Mouse (Mus musculus): ENCODE data around the gene Naaladl2. TPM values are rescaled to one million over a fixed set of nuclear protein-coding genes. Genes with fewer than 3 reads are reported as not detected.

Naaladl2 gene
- polyA plus RNA-seq, 1 experiment from 2014 or later = 0.99 TPM

DNA sequence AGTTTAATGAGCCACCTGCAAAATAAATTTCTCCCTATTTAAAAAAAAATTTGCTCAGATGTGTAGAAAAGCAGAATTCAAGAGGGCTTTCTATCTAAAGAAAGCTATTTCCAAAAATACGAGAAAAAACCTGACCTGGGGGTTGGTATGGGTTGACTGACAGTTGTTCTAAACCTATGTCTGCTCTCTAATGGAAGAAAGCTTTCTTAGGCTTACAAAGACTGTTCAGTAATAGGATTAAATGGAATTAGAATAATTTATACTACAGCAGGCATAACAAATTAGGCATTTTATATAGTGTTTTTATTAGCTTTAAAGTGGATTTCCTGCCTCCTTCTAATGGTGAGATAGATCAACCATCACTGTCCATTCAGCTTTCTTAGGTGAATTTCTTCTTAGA, 1236.4 kb downstream of the Naaladl2 start:
- ATAC-seq = no peak
- 83% methylated on average over 1 of the region's 1 CpGs for WGBS
- no peaks in the 10 kb centered on the region for H3K4me1 ChIP-seq (ENCODE audit: control insufficient read depth, insufficient read depth, low read depth, low read length)

DNA sequence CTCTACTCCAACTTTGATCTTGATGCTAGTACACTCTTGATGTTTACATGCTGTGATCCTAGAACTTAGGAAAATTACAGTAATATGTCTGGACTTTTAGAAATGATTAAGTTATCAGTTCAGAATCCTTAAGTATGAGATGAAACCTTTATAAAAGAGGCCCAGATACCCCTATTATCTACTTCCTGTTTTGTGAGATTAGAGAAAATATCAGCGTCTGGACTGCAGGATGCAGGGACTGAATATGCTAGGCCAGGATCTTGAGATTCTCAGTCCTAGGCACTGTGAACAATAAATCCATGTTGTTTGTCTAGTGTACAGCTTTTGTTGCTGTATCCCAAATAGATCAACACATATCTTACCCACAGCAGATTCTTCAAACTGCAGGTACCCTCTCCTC, 1278.4 kb downstream of the Naaladl2 start:
- Histone ChIP-seq H3K4me3 (ENCODE audit: low read length) (no peak overlapping the region), H3K4me2 (ENCODE audit: low read length) (no peak overlapping the region), H3K27ac (ENCODE audit: low read depth, low read length) (no peak overlapping the region), H3K9me3 (ENCODE audit: control insufficient read depth, low read length) (no peaks in the 10 kb centered on the region), H3K4me1 (ENCODE audit: control insufficient read depth, insufficient read depth, low read depth, low read length) (no peaks in the 10 kb centered on the region), H3K9ac (ENCODE audit: low read depth, low read length) (no peak overlapping the region), H3K27me3 (replicated peaks; ENCODE audit: control insufficient read depth, insufficient read depth, low read length) (no peaks in the 10 kb centered on the region), H3K36me3 (ENCODE audit: control insufficient read depth, insufficient read depth, low read length) (no peaks in the 10 kb centered on the region)
- ATAC-seq = no peak
- 100% methylated on average over 1 of the region's 1 CpGs for WGBS

More for the DNA sequence above, 1236.4 kb downstream of the Naaladl2 start:
- Histone ChIP-seq H3K27me3 (replicated peaks; ENCODE audit: control insufficient read depth, insufficient read depth, low read length) (no peaks in the 10 kb centered on the region), H3K4me3 (ENCODE audit: low read length) (no peak overlapping the region), H3K36me3 (ENCODE audit: control insufficient read depth, insufficient read depth, low read length) (no peaks in the 10 kb centered on the region), H3K4me2 (ENCODE audit: low read length) (no peak overlapping the region), H3K9ac (ENCODE audit: low read depth, low read length) (no peak overlapping the region), H3K9me3 (ENCODE audit: control insufficient read depth, low read length) (no peaks in the 10 kb centered on the region; the same call in 1 of the 2 replicates), H3K27ac (ENCODE audit: low read depth, low read length) (no peak overlapping the region)

DNA sequence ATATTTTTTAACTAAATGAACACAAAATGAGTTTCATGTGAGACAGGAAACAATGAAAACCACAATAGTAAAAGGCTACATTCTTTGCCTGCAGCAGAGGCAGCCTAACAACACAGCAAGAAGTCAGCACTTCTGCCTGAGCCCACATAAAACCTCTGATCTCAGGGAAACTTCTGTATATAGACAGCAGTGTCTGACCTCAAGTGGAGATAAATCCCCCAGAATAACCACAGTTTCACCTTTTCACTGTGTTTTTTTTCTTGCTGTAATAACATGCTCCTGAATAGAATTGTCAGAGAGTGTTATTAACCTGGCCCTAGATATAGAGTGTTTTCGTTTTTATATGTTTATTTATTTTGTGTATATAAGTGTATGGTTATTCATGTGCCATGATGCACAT, 1286.8 kb downstream of the Naaladl2 start:
- no peaks in the 10 kb centered on the region for H3K9me3 ChIP-seq (ENCODE audit: control insufficient read depth, low read length)
- H3K4me2 ChIP-seq (ENCODE audit: low read length) = no peak overlapping the region
- no peak for ATAC-seq
- no peak overlapping the region for H3K9ac ChIP-seq (ENCODE audit: low read depth, low read length)
- H3K27ac ChIP-seq (ENCODE audit: low read depth, low read length) = no peak overlapping the region
- no peaks in the 10 kb centered on the region for H3K36me3 ChIP-seq (ENCODE audit: control insufficient read depth, insufficient read depth, low read length)
- H3K4me3 ChIP-seq (ENCODE audit: low read length) = no peak overlapping the region
- no peaks in the 10 kb centered on the region for H3K27me3 ChIP-seq (replicated peaks; ENCODE audit: control insufficient read depth, insufficient read depth, low read length)
- H3K4me1 ChIP-seq (ENCODE audit: control insufficient read depth, insufficient read depth, low read depth, low read length) = no peaks in the 10 kb centered on the region
- 71% methylated on average over 1 of the region's 1 CpGs for WGBS

DNA sequence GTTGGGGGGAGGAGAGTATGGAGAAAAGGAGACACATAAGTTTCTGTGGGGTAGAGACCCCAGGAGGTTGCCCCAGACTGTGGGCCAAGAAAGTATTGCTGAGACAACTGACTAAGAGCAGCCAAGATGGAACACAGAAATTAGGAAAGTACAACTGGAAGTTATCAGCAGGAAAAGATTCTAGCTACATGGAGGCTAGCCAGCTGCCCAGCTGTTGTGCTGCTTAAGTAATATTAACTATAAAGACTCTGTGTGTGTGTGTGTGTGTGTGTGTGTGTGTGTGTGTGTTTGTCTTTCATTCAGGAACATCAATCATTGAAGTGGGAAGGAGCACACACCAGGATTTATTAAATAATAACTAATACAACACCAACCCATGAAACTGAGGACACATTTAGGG, 1326.5 kb downstream of the Naaladl2 start:
- H3K4me2 ChIP-seq (ENCODE audit: low read length) = no peak overlapping the region
- no peak overlapping the region for H3K27ac ChIP-seq (ENCODE audit: low read depth, low read length)
- H3K9me3 ChIP-seq (ENCODE audit: control insufficient read depth, low read length) = no peaks in the 10 kb centered on the region
- no peak for ATAC-seq
- H3K4me1 ChIP-seq (ENCODE audit: control insufficient read depth, insufficient read depth, low read depth, low read length) = no peaks in the 10 kb centered on the region
- no peak overlapping the region for H3K9ac ChIP-seq (ENCODE audit: low read depth, low read length)
- no peaks in the 10 kb centered on the region for H3K36me3 ChIP-seq (ENCODE audit: control insufficient read depth, insufficient read depth, low read length)
- no peak overlapping the region for H3K4me3 ChIP-seq (ENCODE audit: low read length)
- no peaks in the 10 kb centered on the region for H3K27me3 ChIP-seq (replicated peaks; ENCODE audit: control insufficient read depth, insufficient read depth, low read length)

DNA sequence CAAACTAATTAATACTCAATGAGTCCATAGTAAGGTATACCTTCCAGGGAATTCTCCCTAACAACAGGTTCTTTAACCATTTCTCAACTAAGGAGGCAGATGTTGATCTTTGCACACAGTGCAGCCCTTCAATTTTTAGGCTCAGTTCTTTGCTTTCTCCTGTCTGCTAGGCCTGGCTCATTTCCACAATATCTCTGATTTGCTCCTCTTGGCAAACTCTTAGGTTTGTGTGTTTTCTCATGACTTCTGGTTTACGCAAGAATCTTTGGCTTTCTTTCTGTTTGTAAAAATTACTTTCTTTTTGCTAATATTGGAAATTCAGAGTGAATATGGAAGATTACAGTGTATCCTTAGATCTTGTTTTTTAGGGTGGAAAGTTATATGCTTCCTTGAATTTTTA, 1385.3 kb downstream of the Naaladl2 start:
- Histone ChIP-seq H3K9me3 (ENCODE audit: control insufficient read depth, low read length) (no peaks in the 10 kb centered on the region), H3K4me2 (ENCODE audit: low read length) (no peak overlapping the region), H3K4me3 (ENCODE audit: low read length) (no peak overlapping the region), H3K4me1 (ENCODE audit: control insufficient read depth, insufficient read depth, low read depth, low read length) (no peaks in the 10 kb centered on the region), H3K27me3 (replicated peaks; ENCODE audit: control insufficient read depth, insufficient read depth, low read length) (no peaks in the 10 kb centered on the region), H3K27ac (ENCODE audit: low read depth, low read length) (no peak overlapping the region), H3K36me3 (ENCODE audit: control insufficient read depth, insufficient read depth, low read length) (no peaks in the 10 kb centered on the region), H3K9ac (ENCODE audit: low read depth, low read length) (no peak overlapping the region)
- 91% methylated on average over 1 of the region's 1 CpGs for WGBS
- no peak for ATAC-seq
